Mouse (Mus musculus): Measurements from ENCODE around the gene Ncor2.
A peak's percentile ranks its signal among the peaks of the same experiment; 100 is the strongest.
"Not testable (repeated sequence)": the region's sequence is repeated elsewhere in the genome, so short reads cannot be mapped to it uniquely, and the experiment has no call there.

The Ncor2 gene

DNA sequence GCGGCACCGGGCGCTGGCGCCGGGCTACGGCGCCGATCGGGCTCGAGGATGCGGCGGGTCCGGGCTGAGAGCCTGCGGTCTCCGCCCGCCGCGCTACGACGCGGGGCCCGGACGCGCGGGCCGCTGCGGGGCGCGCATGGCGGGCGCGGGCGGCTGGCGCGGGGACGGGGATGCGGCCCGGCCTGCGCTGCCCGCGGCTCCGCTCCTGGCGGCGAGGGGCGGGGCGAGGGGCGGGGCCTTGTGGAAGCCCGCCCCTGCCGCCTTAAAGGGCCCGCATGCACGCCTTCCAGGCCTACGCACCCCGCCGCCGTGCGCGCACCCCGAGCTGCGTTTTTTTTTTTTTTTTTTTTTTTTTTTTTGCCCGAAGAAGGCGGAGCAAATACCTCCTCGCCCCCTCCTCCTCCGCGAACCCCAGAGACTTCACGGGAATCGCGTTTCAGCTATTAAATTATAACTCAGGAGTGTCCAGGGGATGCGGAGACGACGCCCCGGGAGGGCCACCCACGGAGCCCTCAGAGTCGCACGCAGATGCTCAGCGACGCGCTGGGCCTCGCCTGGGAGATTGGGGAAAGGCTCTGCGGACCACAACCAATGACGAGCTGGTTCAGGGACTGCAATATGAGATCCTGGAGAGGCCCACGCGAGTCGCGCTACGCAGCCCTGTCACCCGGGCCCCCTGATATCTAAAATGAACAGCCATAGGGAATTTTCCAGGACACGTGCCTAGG lies at the start of gene Ncor2:
Gene Ncor2, minus strand, starts transcription at position 213 of the 728 bp plus-strand sequence.
- peak; percentile 89 for DNase-seq

DNA sequence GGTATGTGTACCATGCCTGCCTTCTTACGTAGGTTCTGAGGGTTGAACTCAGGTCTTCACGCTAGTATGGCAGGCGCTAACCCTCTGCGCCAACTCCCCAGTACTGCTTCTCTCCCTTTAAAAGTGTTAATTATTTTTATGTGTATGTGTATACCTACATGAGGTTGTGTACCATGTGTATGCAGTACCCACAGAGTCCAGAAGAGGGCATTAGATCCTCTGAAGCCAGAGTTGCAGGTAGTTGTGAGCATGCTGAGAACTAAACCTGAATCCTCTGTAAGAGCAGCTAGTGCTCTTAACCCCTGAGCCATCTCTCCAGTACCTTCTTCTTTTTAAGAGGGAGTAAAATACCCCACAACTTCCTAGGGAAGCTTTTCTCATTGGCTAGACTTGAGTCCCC lies 48.7 kb upstream of the Ncor2 start:
- no peak for DNase-seq

DNA sequence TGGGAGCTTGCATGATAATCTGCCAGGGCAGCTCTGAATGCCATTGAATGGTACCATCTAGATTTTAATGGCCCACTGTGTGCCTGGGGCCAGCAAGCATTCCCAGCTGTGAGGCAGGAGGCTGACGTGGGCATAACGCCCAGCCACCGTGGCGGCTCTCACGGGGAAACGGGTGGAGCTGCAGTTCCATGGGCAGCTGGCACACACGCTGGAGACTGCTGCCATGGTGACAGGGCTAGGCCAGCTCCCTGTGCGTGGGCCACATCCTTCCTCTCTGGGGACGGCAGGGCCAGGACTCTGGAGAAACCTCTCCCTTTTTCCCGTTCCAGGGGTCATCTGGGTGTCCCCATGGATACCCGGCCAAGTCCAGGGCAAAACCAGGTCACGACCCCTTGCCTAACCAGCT lies 47.2 kb upstream of the Ncor2 start:
- DNase-seq, result peak; percentile 77

DNA sequence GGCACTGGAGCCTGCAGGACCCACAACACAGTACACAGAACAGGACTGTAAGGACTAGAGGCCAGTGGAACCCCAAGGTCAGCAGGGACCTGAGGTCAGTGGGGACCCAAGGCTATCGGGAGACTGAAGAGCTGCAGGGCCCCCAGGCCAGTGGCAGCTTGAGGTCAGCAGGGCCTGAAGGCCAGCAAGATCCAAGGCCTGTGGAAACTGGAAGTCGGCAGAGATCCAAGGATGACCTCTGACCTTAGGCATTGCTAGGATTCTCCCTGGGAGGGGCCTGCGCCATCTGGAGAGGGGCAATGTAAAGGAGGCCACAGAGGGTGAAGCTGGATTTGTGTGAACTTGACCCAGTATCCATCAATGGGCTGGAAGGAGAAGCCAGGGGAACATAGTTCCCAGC lies 45.9 kb upstream of the Ncor2 start:
- DNase-seq, result no peak

DNA sequence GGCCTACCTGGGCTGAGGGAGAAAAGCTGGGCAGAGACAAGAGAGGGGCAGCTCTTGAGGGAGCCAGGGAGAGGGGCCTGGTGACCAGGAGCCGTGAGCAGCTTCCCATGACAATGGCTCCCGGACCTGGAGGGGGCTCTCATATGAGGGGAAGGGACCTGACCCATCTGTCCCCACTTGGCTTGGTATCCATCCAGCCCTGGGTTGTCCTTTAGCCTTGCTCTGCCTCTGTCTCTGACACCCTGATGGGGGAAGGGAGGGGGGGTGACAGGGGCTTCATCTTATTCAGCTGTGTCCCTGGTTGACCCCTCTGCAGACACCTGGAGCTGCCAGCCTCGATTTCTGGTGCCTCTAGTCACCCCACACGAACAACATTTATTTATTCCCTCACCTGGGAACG lies 44.9 kb upstream of the Ncor2 start:
- no peak for DNase-seq

DNA sequence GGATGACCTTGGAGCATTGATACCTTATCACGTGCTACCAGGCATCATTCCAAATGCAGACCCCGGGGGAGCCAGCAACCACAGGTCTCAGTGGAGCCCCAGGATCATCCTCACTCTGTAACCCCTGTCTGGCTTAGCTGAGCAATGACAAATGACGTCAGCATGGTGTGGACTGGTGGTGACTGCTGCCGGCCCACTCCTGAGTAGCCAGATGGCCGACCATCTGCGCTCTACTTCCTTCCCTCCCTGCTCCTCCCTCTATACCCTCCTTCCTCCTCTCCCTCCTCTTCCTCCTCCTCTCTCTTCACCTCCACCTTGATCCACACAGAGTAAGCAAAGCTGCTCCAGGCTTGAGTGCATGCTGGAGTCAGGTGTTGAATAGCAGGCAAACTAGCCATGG lies 43.7 kb upstream of the Ncor2 start:
- DNase-seq, result no peak

DNA sequence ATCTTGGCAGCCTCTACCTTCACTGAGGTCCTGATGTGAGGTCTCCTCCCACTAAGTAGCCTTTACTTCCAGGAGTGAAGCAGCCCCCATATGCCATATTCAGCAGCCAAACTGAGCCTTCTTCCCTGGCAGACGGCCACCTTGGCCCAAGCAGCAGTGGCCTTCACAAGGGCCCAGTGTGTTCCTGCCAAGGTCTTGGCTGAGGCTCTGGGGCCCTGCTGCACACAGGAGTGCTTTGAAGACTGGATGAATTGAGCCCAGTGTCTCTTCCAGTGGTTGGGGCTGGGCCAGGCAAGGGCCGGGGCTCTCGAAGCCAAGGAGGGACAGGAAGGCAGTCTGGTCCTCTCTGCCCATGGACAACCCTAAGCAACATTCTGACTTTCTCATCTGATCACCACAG lies 42.8 kb upstream of the Ncor2 start:
- DNase-seq, result peak; percentile 73

DNA sequence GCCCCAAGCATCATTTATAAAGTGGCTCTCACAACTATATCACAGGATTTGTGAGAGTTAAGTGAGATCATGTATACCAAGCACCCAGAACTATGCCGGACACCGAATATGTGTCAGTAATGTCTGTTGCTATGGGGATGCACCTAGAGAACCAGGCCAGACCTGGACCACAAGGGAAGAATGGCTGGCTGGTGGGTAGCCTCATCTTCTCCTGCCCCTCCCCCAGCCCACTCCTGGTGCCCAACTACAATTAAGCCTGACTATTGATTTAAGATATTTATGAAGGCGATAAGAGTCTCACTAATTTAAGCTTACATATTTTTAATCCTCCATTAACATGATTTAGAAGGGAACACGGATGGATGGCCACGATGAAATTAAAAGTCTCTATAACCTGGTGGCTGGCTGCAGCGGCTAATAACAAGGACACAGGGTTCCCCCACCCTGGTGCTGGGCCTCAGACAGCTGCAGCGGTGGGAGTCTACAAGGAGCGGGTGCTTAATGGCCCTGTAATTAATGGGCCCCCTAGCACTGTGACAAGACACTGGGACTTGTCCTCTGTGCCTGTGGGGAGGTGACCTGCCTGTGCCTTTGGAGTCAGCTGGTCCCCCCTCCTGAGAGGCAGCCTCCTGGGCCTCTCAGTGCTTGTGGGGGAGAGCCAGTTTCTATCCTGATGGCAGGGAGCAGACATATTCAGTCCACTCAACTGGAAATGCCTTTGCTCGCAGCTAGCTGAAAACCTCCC lies 38.6 kb upstream of the Ncor2 start:
- no peak for DNase-seq

DNA sequence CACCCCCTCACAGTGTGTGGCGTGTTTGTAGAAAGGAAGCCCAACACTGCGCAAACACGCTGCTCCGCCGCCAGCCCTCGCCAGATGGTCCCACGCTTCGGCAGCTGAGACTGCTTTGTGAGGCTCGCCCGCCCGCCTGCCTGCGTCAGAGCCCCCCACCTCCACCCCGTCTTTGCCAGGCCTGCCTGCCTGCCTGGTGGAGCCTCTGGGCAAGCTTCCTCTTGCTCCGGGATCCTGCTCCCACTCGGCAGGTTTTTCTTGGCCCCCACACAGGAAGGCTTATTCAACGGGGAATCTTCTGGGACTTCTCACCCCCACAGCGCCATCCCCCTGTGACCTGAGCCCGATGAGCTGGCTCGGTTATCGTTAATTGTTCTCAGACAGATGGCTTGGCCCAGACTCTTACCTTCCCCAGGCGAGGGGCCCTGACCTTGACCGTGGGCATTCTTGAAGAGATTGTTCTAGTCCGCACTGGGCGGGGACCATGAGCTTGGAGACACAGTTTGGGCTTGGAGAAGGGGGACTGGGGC lies 37.0 kb upstream of the Ncor2 start:
- DNase-seq, result peak; percentile 83

DNA sequence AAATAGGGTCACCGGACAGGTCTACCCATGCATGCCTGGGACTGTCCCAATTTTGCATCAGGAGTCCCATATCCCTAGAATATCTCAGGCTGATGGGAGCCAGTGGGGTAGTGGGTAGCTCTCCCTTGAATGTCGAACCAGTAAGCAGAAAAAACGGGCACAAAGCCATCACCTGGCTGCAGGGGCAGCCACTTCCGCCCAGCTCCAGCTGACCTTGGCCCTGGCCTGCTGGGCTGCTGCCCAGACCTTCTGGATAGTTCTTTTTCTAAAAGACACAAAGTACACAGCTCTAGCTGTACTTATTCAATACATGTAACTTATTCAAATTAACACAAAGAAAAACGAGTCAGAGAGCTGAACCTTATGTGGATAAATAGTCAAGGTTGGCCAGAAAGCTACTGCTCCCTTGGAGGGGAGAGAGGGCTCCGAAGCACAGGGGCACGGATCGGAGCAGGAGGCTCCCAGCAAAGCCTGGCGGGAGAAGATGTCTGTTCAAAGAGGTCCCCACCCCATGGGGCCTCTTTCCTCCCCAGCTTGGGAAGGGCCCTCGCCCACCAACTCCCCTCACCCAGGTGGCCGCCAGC lies 36.4 kb upstream of the Ncor2 start:
- peak; percentile 49 for DNase-seq

DNA sequence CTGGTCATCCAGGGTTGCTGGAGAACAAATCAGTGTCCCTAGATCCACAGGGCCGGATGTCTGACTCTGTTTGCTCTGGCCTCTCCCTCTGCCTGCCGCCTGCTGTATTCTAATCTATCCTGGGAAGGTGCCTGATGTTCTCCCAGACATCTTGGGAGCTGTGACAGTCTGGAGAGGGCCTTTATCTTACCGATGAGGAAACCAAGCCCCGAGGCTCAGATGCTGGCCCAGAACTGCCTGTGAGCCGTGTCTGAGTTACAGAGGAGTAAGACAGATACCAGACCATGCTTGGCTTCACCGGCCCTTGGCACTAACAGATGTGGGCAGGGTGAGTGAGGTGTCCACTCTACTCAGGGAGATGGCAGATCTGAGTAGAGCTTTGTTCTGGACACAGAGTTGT lies 35.0 kb upstream of the Ncor2 start:
- DNase-seq, result no peak

DNA sequence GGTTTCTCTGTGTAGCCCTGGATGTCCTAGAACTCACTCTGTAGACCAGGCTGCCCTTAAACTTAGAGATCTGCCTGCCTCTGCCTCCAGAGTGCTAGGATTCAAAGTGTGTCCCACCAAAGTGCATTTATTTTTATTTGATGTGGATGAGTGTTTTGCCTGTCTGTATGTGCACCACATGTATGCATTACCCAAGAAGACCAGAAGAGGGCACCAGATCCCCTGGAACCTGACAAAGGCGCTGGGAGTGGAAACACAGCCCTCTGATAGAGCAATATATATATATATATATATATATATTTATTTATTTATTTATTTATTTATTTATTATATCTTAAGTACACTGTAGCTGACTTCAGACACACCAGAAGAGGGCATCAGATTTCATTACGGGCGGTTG lies 25.9 kb upstream of the Ncor2 start:
- DNase-seq, result not testable (repeated sequence)

DNA sequence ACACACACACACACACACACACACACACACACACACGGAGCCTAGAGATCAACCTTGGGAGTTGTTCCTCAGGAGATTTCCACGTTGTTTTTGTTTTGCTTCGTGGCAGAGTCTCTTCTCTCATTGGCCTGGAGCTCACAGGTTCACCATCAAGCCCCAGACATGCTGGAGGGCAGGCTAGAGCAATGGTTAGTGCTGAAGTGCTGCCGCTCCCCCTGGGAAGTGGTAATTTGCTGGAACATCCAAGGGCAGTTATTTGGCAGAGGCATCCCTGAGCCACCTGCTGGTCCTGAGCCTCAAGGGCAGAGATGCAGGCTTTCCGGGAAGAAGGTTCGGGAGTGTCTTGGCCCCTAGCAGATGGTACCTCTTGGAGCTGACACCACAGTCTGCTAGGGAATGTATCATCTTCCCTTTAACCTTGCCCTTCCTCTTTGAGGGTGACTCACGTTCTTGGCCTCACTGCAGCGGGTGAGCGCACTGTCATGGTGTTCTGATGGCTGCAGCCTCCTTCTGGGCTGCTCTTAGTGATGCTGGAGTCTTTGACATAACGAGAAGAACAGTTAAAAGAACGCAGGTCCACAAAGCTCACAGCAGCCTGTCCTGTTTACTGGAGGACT lies 25.3 kb upstream of the Ncor2 start:
- no peak for DNase-seq

DNA sequence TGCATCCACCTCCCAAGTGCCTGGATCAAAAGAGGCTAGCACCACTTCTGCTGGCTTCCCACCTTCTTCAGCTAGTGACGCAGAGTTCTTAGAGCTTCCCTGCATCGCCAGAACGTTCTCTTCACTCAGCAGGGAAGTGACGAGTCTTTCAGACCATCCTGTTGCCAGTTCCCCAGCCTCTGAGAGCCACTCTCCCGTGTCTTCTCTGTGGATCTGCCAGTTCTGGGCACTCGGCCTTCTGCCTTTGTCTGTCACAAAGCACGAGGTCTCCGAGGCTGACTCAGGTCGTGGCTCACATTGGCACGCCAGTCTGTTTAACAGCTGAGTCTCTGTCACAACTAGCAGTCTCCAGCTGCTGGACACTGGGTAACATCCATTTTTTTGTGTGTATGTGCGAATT lies 24.7 kb upstream of the Ncor2 start:
- DNase-seq, result no peak

DNA sequence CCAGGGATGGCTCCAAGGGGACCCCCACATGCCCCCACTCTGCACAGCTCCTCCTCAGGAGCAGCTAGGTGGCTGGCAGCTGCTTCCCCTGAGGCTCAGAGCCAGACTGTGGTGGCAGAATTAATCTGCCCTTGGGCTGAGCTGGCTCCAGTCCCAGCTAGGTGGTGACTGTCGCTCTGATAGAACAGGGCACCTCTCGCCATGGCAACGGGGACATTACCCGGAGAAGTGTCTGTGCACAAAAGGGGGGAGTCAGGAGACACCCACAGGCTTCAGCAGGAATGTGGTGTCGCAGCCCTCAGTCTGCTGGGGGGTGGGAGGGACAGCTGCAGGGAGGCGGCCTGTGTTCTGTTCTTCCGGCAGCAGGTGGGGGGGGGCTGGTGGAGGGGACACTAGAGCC lies 24.1 kb upstream of the Ncor2 start:
- peak; percentile 66 for DNase-seq

DNA sequence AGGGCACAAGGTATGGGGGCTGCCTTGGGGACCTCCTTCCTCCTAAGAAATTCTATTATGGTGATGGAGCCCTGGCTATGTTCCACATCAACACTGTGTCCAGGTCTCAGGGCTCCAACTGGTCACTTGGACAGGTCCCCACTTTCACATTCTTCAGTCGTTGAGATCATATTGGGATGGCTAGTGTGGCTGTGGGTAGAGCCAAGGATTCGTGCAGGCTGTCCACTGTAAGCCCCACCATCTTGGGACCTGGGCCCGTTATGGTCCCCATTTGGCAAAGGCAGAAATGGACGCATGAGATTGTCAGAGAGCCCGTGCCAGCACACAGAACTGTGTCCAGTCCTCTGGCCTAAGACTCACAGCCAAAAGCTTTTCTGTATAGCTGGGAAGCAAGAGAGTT lies 23.1 kb upstream of the Ncor2 start:
- no peak for DNase-seq

DNA sequence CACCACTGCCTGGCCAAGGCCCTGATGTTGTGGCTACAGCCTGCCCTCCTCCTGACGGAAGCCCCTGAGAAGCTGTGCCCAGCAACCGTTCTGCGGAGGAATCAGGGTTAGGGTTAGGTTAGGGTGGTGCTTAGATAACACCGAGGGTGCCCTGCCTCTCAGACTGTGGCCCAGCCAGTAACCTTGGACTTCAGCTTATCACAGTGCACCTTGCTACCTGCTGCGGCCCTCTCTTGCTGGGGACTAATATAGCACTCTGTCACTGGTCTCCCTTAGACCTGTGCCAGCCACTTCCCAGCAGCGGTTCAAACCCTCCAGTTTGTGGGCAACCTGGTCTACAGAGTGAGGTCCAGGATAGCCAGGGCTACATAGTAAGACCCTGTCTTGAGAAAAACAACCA lies 20.1 kb upstream of the Ncor2 start:
- no peak for DNase-seq

DNA sequence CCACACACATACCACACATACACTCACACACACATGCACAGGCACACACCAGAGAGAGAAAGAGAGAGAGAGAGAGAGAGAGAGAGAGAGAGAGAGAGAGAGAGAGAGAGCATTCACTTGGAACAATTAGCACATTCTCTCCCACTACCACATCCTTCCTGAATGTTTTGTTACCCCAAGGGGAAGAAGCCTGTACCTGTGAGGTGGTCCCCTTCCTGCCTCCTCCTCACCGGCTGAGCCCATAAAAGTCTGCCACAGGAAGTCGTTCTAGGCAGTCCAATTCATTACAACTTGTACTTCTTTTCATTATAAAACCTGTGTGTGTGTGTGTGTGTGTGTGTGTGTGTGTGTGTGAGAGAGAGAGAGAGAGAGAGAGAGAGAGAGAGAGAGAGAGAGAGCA lies 18.3 kb upstream of the Ncor2 start:
- DNase-seq, result not testable (repeated sequence)

DNA sequence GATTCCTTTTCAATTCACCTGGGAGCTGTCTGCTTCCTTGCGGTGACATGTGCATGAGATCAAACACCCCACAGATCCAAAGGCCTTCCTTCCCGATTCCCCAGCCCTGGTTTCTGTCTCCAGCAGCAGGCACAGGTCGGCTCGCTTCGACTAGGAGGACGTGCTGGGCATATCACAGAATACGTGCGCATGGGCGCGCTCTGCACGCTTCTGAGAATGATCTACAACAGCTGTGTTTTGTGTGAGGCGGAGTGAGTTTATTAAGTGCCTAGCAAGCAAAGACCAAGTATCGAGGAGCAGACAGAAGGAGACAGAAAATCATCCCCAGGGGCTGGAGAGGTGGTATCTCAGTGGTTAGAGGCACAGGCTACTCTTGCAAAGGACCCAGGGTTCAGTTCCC lies 17.0 kb upstream of the Ncor2 start:
- no peak for DNase-seq

DNA sequence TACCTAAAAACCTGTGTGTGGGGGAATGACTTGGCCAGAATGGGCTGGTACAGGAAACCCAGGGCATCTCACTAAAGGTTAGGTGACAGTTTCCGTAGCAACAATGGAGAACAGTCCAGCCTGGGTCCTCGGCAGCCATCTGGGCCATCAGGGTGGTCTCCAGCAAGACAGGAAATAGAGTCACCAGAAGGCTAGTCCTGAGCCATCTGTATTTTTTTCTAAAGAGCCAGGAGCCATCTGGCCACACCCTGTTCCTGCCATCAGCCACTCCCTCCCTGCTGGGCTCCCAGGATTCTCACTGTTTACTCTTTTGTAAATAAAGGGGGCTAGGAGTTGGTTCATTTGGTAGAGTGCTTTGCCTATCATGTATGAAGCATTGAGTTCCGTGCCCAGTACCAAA lies 16.1 kb upstream of the Ncor2 start:
- DNase-seq, result no peak

DNA sequence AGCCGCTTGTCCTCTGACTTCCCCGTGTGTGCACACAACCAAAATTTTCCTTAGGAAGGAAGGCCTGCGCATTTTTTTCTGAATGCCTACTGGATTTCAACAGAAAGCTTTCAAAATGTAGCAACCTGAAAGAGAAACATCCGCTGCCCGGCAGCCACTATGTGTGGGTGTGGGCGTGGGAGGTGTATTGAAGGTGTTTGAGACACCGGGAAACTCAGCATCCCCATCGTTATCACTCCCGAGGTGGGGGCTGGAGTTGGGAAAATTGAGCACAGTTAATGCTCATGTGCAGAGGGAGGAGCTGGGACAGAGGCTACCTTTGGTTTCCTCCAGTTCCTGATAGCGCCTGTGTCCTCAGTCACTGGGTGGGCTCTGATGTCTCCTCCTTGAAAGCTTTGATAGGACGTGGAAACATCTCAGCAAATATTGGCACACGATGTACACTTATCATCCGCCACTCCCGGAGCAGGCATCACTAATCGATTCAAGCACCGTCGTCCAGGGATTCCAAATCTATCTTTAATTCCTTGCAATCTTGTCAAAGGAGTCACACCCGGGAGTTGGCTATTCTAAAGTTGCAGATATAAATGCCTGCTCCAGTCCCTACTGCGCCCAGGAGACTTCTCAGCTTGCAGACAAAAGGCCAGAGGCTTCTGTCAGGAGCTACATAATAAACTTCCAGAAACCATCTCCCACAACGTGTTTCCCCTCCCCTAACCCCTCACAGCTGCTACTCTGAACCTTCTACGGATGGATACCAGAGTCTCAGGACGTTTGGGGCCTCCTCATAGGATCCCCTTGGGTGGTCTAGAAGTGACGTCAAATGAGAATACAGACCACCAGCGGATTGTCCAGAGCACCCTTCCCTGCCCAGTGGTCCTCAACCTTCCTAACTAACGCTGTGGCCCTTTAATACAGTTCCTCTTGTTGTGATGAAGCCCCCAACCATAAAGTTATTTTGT lies 14.7 kb upstream of the Ncor2 start:
- DNase-seq, result no peak

DNA sequence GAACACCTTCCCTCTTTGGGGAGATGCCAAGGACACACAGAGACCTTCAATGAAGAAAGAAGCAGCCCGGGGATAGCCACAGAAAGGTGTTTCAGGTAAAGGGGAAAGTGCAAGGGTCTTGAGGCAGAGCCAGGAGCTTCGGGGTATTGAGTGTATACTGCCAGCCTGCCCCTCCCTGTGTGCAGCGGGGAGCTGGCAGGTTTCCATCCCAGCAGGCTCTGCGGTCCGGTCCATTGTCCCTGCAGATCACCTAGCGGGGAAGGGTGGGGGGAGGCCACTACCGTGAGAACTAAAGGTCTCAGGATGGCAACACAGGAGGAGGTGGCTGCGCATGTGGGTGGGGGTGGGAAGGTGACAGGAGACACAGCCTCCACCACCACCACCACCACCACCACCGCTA lies 12.6 kb upstream of the Ncor2 start:
- no peak for DNase-seq

Measured in right cerebral cortex, postnatal 4 days (tissue).